Mouse (Mus musculus) midbrain, embryonic 11.5 days (tissue): ENCODE results near the gene Phlpp1. TPM values are rescaled to one million over a fixed set of nuclear protein-coding genes. Genes with fewer than 3 reads are reported as not detected.

Source experiments
- ATAC-seq: fragments of 200-750 bp; cut with Nextera tagmentation; 2 replicates; pipeline ENCODE4 v1.8.0; 2017; ENCODE audit warnings: moderate TSS enrichment, moderate library complexity; ENCODE audit not compliant: low FRiP score
- DNase-seq: peaks from one replicate; pipeline ENCODE4 v3.0.0; 2015; ENCODE audit warnings: low spot score; ENCODE audit errors: missing footprints
- H3K27ac ChIP-seq: fragments of 300-500 bp; sonication (generic); 2 replicates; pipeline ENCODE4 v1.5.1; 2014; ENCODE audit warnings: low read depth, low read length
- H3K27me3 ChIP-seq: fragments of 300-500 bp; sonication (generic); 2 replicates; pipeline ENCODE4 v1.6.1; 2014; ENCODE audit warnings: mild to moderate bottlenecking, low read length, moderate library complexity, mixed read lengths; ENCODE audit not compliant: control insufficient read depth, insufficient read depth
- H3K36me3 ChIP-seq: fragments of 300-500 bp; sonication (generic); 2 replicates; pipeline ENCODE4 v1.6.1; 2014; ENCODE audit warnings: mild to moderate bottlenecking, low read length, moderate library complexity, mixed read lengths; ENCODE audit not compliant: control insufficient read depth, insufficient read depth
- H3K4me1 ChIP-seq: fragments of 300-500 bp; sonication (generic); 2 replicates; pipeline ENCODE4 v1.6.1; 2014; ENCODE audit warnings: low read length; ENCODE audit not compliant: control insufficient read depth, insufficient read depth
- H3K4me2 ChIP-seq: fragments of 300-500 bp; sonication (generic); 2 replicates; pipeline ENCODE4 v1.6.1; 2014; ENCODE audit warnings: mild to moderate bottlenecking, moderate library complexity
- H3K4me3 ChIP-seq: fragments of 300-500 bp; sonication (generic); 2 replicates; pipeline ENCODE4 v1.5.1; 2014; ENCODE audit warnings: low read depth, low read length
- H3K9ac ChIP-seq: fragments of 300-500 bp; sonication (generic); 2 replicates; pipeline ENCODE4 v1.6.1; 2014; ENCODE audit warnings: low read length
- H3K9me3 ChIP-seq: fragments of 300-500 bp; sonication (generic); 2 replicates; pipeline ENCODE4 v1.6.1; 2016; ENCODE audit warnings: low read length; ENCODE audit not compliant: control insufficient read depth
- WGBS: fragments of 180-500 bp; shearing (Covaris S2); extraction: QIAGEN DNeasy Blood & Tissue Kit; methylation state at CpG from one replicate; pipeline ENCODE4 v1.1.7; 2014; 5-methylcytosine and 5-hydroxymethylcytosine counted together
- polyA plus RNA-seq: library from polyadenylated mRNA; unstranded; fragments of >200 nt; fragmentation: Nextera tagmentation; extraction: Ambion mirVana; gene quantifications from 2 replicates; pipeline ENCODE4 v1.2.1, GENCODE M21; 2014

The Phlpp1 gene
- polyA plus RNA-seq, 1 experiment from 2014 or later, result 6.8 TPM

- peak overlapping the region; percentile 66 for H3K27ac ChIP-seq
- no peaks in the 10 kb centered on the region for H3K27me3 ChIP-seq
- peak overlapping the region; percentile 94 for H3K9ac ChIP-seq
- peak; percentile 96 for DNase-seq
- H3K4me3 ChIP-seq, result peak overlapping the region; percentile 92
- under 1% methylated on average over 47 of the region's 47 CpGs for WGBS
- peak overlapping the region; percentile 90 for H3K4me2 ChIP-seq
- ATAC-seq, result peak; percentile 2
- no peaks in the 10 kb centered on the region for H3K36me3 ChIP-seq
- no peaks in the 10 kb centered on the region for H3K9me3 ChIP-seq
- H3K4me1 ChIP-seq, result peaks cover 22% of the 10 kb centered on the region
Observed at GRCm38 (mm10) chr1:106172931-106173371, 1.4 kb downstream of the Phlpp1 start.

- H3K27me3 ChIP-seq, result no peaks in the 10 kb centered on the region
- 51% methylated on average over 9 of the region's 9 CpGs for WGBS
- peak overlapping the region; percentile 90 for H3K4me2 ChIP-seq
- no peaks in the 10 kb centered on the region for H3K36me3 ChIP-seq
- peak overlapping the region; percentile 94 for H3K9ac ChIP-seq
- H3K9me3 ChIP-seq, result no peaks in the 10 kb centered on the region
- H3K4me1 ChIP-seq, result peaks cover 22% of the 10 kb centered on the region
- no peak overlapping the region for H3K27ac ChIP-seq
- peak overlapping the region; percentile 92 for H3K4me3 ChIP-seq
- ATAC-seq, result no peak
- peak; percentile 87 for DNase-seq
Observed at GRCm38 (mm10) chr1:106173621-106174156, 2.1 kb downstream of the Phlpp1 start.

- Histone ChIP-seq H3K9me3 (no peaks in the 10 kb centered on the region), H3K9ac (peak overlapping the region; percentile 36; the same call in 1 of the 2 replicates), H3K27ac (no peak overlapping the region), H3K4me3 (peak overlapping the region; percentile 92), H3K36me3 (no peaks in the 10 kb centered on the region), H3K27me3 (no peaks in the 10 kb centered on the region), H3K4me2 (peak overlapping the region; percentile 90), H3K4me1 (peaks cover 22% of the 10 kb centered on the region)
- DNase-seq (peak; percentile 80), ATAC-seq (no peak)
Observed at GRCm38 (mm10) chr1:106174598-106174997, 3.0 kb downstream of the Phlpp1 start.

GRCm38 (mm10) chr1:106175360-106175759, 3.8 kb downstream of the Phlpp1 start:
- H3K4me1 ChIP-seq, result peaks cover 22% of the 10 kb centered on the region
- ATAC-seq, result no peak

GRCm38 (mm10) chr1:106176791-106177190, 5.2 kb downstream of the Phlpp1 start:
- ATAC-seq, result no peak
- Histone ChIP-seq H3K27ac (no peak overlapping the region), H3K9me3 (no peaks in the 10 kb centered on the region), H3K4me3 (no peak overlapping the region), H3K4me1 (peaks cover 20% of the 10 kb centered on the region), H3K9ac (no peak overlapping the region), H3K4me2 (peak overlapping the region; percentile 15; the same call in 1 of the 2 replicates), H3K27me3 (no peaks in the 10 kb centered on the region), H3K36me3 (no peaks in the 10 kb centered on the region)
- WGBS, result 12% methylated on average over 1 of the region's 1 CpGs
- DNase-seq, result peak; percentile 84

More at GRCm38 (mm10) chr1:106175360-106175759, 3.8 kb downstream of the Phlpp1 start:
- WGBS, result 59% methylated on average over 3 of the region's 3 CpGs
- no peak overlapping the region for H3K27ac ChIP-seq
- peak; percentile 64 for DNase-seq
- H3K36me3 ChIP-seq, result no peaks in the 10 kb centered on the region
- H3K9me3 ChIP-seq, result no peaks in the 10 kb centered on the region
- no peak overlapping the region for H3K9ac ChIP-seq
- peak overlapping the region; percentile 23; the same call in 1 of the 2 replicates for H3K4me3 ChIP-seq
- peak overlapping the region; percentile 90 for H3K4me2 ChIP-seq
- H3K27me3 ChIP-seq, result no peaks in the 10 kb centered on the region

GRCm38 (mm10) chr1:106177868-106178790, 6.6 kb downstream of the Phlpp1 start:
- no peaks in the 10 kb centered on the region for H3K9me3 ChIP-seq
- H3K4me3 ChIP-seq, result no peak overlapping the region
- peaks cover 20% of the 10 kb centered on the region for H3K4me1 ChIP-seq
- no peak overlapping the region for H3K27ac ChIP-seq
- H3K9ac ChIP-seq, result no peak overlapping the region
- DNase-seq (peak; percentile 79), ATAC-seq (no peak)
- H3K4me2 ChIP-seq, result no peak overlapping the region
- H3K36me3 ChIP-seq, result no peaks in the 10 kb centered on the region
- no peaks in the 10 kb centered on the region for H3K27me3 ChIP-seq
- 80% methylated on average over 8 of the region's 8 CpGs for WGBS

- Histone ChIP-seq H3K4me3 (no peak overlapping the region), H3K4me2 (no peak overlapping the region), H3K9me3 (no peaks in the 10 kb centered on the region), H3K9ac (no peak overlapping the region), H3K4me1 (no peaks in the 10 kb centered on the region), H3K27ac (no peak overlapping the region), H3K36me3 (no peaks in the 10 kb centered on the region), H3K27me3 (no peaks in the 10 kb centered on the region)
- 91% methylated on average over 2 of the region's 2 CpGs for WGBS
- DNase-seq, result peak; percentile 51
- no peak for ATAC-seq
Observed at GRCm38 (mm10) chr1:106183701-106184100, 12.1 kb downstream of the Phlpp1 start.

GRCm38 (mm10) chr1:106184780-106185460, 13.4 kb downstream of the Phlpp1 start:
- no peak overlapping the region for H3K4me3 ChIP-seq
- WGBS, result 80% methylated on average over 4 of the region's 4 CpGs

More at GRCm38 (mm10) chr1:106184780-106185460, 13.4 kb downstream of the Phlpp1 start:
- Histone ChIP-seq H3K9me3 (no peaks in the 10 kb centered on the region), H3K36me3 (no peaks in the 10 kb centered on the region), H3K27me3 (no peaks in the 10 kb centered on the region), H3K27ac (no peak overlapping the region), H3K9ac (no peak overlapping the region), H3K4me2 (no peak overlapping the region), H3K4me1 (no peaks in the 10 kb centered on the region)
- ATAC-seq (no peak), DNase-seq (peak; percentile 54)
